Mouse (Mus musculus): ENCODE measurements around the gene Hoxa4.

Hoxa4 gene

DNA sequence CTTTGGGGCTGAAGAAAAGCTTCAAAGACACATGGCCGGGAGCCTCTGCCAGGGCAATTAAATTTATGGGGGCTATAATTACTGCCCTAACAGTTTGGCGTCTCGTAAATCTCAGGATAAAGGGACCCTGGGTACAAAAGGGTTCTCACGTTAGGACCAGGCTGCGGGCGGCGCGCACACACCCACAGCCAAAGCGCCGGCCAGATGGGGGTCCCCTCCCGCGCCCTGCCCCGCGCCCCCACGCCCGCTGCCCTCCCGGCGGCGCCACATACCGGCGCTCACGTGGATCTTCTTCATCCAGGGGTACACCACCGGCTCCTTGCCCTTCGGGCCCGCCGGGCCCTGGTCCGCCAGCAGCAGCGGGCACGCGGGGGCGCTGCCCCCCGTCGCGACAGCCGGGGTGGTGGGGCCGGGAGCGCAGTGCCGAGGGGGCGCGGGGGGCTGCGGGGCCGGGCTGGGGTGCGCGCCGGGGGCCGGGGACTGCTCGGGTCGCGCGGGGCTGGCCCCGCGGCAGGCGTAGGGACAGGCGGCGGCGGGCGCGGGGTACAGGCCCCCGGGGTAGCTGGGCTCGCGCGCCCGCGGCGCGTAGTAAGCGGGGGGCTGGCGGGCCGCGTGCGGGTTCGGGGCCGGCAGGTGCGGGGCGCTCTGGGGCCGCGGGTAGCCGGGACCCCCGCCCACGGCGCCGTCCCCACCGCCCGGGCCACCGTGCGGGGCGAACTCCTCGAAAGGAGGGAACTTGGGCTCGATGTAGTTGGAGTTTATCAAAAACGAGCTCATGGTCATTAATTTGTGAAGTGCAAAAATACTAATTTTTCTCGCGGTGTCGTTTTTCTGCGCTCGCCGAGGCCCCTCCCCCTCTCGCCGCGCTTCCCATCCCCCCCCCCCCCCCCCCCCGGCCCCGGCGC lies at the start of gene Hoxa4:
TSS of gene Hoxa4 (minus strand) at position 848 of the 905 bp plus-strand sequence.
- DNase-seq, result no peak

DNA sequence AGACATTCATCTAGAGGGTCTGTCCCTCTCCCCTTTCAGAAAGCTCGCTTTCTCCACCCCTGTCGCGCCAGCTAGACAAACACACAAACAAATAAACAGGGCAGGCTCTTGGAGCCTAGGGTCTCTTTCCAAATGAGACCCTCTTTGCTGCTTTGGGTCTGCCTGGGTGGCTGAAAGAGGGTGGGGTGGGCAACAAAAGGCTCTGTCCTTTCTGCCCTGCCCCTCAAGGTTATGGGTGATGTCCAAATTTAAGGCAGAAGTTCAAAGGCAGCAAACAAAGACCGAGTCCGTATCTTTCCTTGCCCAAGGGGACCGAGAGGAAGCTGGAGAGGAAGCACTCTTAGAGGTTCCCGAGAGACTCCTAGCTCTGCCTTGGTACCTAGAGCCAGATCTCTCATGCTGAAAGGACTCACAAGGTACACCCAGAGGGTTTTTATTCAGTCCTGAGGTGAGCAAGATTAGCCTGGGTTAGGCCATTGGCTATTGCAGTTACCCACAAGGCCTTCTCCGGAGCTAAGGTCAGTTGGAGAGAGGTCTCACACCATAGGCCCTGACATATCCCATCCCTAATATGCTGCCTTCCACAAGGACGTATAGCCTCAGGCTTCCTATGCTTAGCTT lies 49.6 kb upstream of the Hoxa4 start:
- no peak for DNase-seq

DNA sequence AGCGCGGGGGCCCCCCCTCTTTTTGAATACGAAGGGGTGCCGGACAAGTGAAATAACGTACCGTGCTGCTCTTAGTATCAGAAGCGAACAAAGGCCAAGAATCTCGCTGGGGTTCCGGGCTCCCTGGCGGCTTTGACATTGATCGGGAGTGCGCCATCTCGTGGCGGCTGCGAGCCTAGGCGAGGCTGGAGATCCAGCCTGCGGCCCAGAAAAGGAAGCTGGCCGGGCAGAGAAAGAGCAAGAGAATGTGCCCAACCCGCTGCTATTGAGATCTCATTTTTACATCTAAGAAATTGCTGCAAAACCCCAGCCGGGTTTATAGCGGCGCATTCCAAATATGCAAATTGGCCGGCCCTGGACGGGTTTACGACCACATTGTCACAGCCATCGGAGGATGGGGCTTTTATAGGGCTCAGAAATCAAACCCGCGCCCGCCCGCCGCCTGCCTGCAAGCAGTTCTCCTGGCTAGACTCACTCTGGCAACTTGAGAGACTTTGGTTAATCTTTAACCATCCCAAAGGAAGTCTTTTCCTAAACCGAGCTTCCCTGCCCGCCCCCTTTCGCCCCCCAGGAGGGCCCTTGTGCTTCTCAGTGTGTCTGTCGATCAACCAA lies 48.9 kb upstream of the Hoxa4 start, which contains the start of gene Hoxa10:
TSS of gene Hoxa10 (minus strand) at position 466 of the 612 bp plus-strand sequence.
- peak; percentile 19 for DNase-seq

GRCm38 (mm10) chr6:52239625-52240388 lies 48.3 kb upstream of the Hoxa4 start:
- DNase-seq, result no peak

- no peak for DNase-seq
Measured at GRCm38 (mm10) chr6:52238976-52239375, 47.4 kb upstream of the Hoxa4 start.

DNA sequence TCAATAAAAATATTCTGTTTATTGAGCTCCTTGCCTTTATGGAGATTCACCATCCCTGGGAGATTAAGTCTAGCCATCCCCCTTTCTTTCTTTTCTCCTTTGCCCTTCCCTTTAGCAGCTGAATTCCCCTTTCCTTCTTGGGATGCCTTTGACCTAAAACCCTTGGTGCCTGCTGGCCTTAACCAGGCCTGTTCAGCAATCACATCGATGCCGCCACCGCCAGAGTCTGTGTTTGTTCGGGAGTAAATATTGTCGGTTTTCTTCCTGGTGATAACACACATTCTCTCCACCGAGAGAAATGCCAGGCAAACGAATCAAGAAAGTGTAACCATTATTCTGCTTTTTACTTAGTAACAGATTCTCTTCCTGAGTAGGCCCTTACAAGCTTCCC lies 46.6 kb upstream of the Hoxa4 start:
- DNase-seq, result no peak

DNA sequence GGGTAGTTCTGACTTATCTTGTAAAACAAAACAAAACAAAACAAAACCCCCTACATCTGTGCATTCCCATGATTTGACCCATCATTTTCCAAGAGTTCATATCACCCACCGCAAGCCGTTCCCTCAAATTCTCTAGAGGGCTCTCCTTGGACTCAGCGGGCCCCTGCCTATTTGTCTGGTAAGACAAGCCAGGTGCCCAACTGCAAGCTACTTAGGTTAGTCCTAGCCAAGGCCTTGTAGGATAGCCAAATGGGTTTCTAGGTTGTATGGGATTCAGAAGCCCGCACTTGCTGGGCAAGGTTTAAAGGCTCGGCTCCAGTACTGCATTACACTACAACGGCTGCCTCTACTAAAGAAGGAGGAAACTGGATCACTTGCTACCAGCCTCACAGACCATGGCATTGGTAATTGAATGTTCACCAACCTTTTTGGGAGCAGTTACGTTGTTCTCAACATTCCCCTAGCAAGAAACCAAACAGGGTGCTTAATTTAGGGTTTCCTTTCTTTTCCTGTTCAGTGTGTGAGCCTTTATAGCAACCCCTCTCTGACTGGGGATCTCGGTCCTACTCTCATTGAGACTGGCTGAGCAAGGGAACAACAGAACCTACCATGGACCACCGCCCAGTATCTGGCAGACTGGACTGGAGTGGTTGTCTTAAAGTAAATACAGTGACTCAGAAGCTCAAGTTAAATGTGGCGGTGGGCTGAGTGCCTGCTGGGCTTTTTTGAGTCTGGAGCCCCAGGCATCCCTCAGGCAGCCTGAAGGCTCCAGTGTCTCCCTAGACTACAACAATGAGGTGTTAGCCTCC lies 46.0 kb upstream of the Hoxa4 start:
- DNase-seq, result no peak

DNA sequence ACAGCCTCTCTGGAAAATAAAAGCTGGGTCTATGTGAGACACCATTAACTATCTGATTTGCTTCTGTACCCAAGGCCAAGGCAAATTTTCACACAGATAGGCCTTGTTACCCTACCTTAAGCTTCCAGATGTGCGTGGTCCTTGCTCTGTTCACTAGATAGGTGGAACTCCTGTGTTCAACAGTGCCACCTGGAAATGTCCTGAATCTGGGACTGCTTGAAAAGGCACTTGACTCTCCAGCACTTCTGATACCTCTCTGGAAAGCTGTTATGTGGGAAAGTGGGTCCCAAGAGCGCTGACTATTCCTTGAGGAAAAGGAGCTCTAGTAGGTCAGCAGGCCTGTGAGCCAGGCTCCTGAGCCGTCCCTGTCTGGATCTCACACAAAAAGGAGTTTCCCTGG lies 45.3 kb upstream of the Hoxa4 start:
- no peak for DNase-seq

- no peak for DNase-seq
Measured at GRCm38 (mm10) chr6:52235866-52236265, 44.3 kb upstream of the Hoxa4 start.

DNA sequence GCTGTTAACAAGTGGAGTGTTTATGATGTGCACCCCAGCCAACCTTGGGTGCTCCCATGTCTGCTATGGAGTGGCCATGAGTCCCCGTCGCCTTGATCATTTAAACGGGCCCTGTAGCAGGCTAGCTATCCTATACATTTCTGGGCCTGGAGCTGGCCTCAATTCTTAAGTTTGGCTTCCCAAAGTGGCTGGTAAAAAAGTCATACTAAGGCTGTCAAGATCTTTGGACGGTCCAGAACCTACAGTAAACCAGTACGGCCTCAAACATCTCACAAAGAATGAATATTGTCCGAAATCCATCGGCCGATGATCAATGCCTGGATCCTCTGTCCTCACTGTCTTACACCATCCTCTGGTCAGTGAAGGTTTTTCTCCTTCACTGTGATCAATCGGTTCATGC lies 43.7 kb upstream of the Hoxa4 start:
- DNase-seq, result no peak

DNA sequence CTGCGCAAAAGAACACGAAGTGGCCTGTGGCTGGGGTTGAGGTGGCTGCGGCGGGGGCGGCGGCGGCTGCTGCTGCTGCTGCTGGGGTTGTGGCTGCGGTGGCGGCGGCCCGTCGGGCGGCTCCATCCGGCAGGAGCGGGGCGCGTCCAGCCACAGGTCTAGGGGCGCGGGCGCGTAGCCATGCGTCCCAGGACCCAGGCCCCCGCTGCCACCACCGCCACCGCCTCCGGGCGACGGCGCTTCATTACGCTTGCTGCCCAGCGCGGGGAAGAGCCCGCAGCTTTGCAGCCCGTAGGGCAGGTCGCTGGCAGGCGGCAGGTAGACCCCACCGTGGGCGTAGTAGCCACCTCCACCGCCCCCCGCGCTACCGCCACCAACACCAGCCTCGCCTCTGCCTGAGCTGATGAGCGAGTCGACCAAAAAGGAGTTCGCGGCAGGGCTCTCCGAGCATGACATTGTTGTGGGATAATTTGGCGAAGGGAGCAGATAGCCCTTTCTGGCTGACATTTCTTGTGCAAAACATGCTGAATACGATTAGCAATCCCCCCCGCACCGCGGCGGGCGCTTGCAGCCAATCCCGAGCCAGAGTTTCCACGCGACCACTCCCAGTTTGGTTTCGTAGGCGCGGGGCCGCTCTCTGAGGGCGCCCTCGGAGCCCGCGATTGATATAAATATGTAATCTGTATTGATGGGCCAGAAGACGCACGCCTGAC lies 43.0 kb upstream of the Hoxa4 start:
- no peak for DNase-seq

GRCm38 (mm10) chr6:52233546-52234427 lies 42.2 kb upstream of the Hoxa4 start:
- no peak for DNase-seq

DNA sequence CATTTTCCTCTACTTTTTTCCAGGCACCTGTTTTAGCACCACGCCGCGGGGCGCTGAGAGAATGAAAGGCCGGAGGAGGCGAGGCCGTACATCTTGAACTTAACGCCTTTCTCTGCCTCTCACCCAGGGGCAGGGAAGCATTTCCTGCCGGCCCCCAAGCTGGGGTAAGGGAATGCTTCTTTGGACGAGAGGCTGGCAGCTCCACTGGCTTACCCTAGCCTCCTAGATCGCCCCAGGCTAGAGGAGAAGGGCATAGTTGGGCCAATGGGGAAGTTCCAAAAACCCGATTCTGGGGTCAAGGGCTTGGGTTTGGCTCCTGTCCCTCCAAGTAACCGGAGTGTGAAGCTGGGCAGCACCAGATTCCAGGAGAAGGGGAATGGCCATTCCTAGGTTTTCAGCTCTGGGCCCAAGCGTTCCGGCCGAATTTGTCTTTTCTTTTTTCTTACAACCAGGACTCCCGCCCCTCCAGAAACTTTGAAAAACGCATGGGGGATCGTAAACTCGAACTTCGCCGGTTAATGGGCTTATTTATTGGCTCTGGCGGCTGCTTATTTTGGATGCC lies 41.5 kb upstream of the Hoxa4 start:
- no peak for DNase-seq

DNA sequence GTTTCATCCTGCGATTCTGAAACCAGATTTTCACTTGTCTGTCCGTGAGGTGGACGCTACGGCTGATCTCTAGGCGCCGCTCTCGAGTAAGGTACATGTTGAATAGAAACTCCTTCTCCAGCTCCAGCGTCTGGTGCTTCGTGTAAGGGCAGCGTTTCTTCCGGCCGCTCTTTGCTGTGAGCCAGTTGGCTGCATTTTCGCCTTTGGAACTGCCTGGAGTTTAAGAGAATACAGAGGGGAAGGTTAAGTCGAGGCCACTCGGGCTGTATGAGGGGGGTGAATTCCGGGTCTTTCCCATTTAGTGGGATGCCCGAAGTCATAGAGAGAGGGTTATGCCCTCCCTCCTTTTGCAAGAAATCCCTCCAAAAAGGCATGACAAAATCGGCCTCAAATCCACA lies 41.0 kb upstream of the Hoxa4 start:
- no peak for DNase-seq

DNA sequence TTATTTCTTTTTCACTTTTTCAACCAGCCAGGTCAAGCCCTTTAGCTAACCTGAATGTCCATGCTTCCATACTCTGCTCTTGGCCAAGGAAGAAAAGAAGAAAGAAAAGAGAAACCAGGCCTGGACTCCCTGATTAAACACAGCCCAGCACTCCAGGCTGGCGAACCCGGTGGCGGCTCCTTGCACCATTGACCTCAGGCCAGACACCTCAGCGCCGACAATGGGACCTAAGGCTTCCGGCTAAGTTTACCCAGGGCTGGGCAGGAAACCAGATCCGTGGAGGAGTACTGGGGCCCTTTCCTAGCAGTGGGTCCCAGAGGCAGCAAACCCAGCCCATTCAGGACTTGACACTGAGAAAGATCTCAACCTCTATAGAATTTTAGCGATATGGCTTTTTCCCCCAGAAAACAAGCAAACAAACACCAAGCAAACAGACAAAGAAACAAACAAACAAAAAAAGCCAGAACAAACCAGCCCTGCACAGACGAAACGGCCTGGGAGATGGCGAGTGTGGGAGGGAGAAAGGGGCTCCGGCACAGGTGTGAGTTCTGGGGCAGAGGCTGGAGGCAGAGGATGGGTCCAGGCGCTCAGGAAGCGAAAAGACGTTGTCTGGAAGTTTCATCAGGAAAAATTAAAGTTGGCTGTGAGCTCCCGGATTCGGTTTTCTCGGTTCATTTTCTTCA lies 40.5 kb upstream of the Hoxa4 start:
- DNase-seq, result no peak

DNA sequence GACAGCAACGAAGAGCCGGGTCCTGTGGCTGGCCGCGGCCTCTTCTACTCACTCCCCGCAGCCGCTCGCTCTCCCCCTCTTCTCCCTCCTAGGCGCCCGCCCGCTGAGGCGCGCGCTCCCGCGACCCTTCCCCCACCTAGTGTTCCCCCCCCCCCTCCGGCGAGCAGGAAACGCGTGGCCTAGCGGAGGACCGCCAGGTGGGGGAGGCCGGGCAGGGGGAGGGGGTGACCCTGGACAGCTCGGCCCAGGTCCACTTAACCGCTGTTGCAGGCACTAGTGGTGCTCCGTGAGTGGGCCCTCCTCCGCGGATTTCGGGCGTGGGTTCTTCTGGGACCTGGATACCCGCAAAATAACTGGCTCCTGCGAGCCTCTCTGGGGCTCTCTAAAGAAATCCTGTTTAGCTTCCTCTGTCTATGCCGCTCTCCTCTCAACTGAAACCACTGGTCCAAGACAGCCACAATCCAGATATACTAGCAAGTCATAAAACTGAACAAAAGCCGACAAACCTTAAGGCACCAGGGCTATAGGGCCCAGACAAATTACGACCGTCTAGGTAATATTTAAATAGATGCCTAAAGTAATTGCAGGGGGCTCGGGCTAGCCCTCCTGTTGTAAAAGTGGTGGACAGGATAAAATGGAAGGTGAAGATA lies 39.1 kb upstream of the Hoxa4 start, which contains the start of gene Hoxa9:
TSS of gene Hoxa9 (minus strand) at position 574 of the 650 bp plus-strand sequence.
- no peak for DNase-seq

- DNase-seq, result no peak
Measured at GRCm38 (mm10) chr6:52229558-52230416, 38.2 kb upstream of the Hoxa4 start.
